Mouse (Mus musculus) adrenal gland, adult (tissue): ENCODE measurements around the gene Foxj1.

Experiments used
- DNase-seq, 2 experiments: peaks; one replicate each; pipeline ENCODE4 v3.0.0; 2022 to 2023; ENCODE audit warnings: low spot score in 1 of 2; ENCODE audit not compliant: inconsistent age in 2 of 2

The Foxj1 gene

DNA sequence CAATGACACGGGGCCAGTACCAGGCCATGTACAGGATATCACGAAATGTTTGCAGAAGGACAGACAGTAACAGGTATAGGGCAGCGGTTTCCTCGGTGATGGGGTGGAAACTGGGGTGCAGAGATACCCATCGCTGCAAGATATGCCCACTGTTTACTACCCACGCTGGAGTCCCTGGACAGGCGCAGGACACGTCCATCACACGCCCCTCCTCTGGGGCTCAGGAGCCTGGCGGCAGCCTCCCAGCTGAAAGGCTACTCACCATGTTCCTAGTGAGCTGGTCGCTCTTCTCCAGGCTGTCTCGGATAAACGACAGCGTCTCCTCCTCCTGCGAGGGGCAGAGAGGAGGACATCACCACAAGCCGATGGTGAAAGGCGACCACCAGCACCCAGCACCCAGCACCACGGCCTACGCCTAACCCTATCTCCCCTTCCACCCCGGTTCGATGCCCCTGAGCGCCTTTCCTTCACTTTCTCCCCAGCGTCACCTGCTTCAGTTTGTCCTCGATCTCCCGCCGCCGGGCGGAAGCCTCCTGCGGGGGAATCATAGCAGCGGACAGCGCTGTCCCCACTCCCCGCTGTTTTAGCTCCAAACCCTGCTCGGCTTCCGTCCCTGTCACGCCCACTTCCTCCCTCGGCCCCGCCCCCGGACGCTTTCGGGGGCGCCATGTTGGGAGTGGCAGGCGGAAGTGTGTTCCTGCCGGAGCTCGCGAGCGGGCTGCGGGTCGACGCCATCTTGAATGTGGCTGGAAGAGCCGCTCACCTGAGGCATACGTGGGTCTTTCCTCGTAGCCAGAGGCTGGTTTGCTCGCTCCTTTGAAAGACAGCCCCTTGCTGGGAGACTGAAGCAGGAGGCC lies 28.8 kb downstream of the Foxj1 start:
- peak; percentile 94 to 98 for DNase-seq

DNA sequence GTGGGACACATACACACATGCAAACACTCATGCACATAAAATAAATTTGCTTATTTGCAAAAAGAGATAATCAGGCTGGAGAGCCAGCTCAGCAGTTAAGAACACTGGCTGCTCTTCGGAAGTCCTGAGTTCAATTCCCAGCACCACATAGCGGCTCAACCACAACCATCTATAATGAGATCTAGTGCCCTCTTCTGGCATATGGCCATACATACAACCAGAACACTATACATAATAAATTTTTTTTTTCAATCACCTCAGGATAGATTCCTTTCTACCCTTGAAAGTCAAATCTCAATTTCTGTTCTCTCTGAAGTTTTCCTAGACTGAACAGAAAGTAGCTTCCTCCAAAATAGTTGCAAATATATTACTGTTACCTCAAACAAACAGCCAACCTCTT lies 29.8 kb downstream of the Foxj1 start:
- DNase-seq: no peak

GRCm38 (mm10) chr11:116298621-116299020 lies 36.6 kb downstream of the Foxj1 start:
- no peak for DNase-seq

- DNase-seq: no peak
These were observed 37.0 kb downstream of the Foxj1 start for GRCm38 (mm10) chr11:116298221-116298620.

GRCm38 (mm10) chr11:116297017-116297416 lies 38.2 kb downstream of the Foxj1 start:
- DNase-seq: no peak

DNA sequence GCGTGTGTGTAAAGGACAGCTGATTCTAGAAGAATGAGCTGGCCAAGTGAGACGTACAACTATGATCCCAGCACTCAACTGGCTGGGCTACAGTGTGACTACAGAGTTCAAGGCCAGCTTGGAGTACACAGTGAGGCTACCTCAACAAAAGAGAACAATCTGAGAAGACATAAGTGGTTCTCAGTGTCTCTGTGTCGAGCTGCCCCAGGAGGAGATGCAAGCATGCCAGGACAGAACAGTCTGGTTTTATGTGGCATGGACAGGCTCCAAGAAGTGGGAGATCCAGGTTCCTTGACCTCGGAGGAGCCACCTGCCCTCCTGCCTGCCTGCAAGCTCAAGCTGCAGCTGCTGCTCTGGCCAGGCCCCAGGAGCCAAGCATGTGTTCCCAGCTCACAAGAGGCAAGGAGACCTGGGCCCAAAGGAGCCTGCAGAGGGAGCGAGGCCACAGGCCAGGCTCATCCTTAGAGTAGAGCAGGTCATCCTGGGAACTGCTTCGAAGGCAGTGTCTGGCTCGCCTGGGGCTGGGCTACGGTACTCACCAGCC lies 38.9 kb downstream of the Foxj1 start:
- peak in 1 of 2 experiments; percentile 62 for DNase-seq

- peak; percentile 35 to 76 for DNase-seq
These were observed 40.9 kb downstream of the Foxj1 start for GRCm38 (mm10) chr11:116294319-116294718.

DNA sequence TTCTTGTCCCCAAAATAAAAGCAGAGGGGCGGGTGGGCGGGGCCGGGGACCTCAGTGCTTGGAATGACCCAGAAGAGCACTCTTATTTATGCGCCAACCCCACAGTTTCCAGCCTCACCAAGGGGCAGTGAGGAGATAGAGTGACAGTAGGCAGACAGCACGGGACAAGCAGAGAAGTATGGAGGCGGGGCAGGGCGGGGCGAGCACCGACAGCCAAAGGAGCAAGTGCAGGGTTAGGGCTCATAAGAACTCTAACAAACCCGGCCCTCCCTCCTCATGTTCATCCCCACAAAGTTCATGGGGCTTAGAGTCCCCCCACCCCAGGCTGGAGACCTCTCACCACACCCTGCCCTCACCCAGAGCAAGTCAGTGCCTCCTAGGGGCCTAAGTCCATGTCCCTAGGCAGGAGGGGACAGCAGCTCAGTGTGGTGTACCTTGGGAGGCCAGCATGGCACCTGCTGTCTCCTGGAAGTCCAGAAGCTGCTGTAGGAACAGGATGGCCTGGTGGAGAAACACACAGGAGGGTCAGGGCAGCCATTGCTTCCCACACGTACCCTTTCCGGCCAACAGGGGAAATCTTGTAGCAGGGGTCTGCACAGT lies 41.6 kb downstream of the Foxj1 start:
- DNase-seq: no peak

GRCm38 (mm10) chr11:116292401-116292800 lies 42.8 kb downstream of the Foxj1 start:
- no peak for DNase-seq

DNA sequence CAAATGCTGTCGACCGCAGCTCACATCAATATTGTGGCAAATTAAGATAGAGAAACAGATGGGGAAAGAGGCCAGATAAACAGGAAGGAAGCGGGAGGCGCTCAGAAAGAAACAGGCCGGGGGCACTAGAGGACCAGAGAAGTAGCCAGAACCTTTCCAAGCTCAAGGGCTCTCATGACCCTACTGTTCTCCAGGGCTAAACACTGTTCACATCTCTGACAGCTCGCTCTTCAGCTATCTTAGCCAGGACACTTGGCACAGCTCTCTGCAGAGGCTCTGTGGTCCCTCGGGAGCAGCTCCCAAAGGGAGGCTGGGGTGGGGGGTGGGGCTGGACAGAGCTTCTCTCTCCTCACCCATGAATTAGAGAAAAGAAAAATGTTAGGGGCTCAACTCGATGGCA lies 44.6 kb downstream of the Foxj1 start:
- no peak for DNase-seq

DNA sequence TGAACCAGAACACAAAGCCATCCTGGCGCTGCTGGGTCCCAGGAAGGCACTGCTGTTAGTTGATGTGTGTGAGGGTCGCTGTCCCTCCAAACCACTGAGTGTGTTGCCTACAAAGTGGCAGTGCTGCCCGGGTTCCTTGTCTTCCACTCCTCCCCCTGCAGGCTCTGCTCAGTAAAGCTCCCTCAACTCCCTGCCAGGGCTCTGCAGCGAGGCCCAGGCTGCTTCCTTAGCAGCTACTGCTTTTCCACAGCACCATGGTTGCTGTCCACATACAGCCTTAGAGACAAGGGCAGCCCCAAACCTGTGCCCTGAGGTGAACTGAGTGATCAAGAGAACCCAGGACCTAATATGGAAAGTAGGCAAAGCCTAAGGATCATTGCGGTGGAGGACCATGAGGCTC lies 47.8 kb downstream of the Foxj1 start:
- no peak for DNase-seq

- DNase-seq: no peak
These were observed 49.4 kb downstream of the Foxj1 start for GRCm38 (mm10) chr11:116285770-116286191.

DNA sequence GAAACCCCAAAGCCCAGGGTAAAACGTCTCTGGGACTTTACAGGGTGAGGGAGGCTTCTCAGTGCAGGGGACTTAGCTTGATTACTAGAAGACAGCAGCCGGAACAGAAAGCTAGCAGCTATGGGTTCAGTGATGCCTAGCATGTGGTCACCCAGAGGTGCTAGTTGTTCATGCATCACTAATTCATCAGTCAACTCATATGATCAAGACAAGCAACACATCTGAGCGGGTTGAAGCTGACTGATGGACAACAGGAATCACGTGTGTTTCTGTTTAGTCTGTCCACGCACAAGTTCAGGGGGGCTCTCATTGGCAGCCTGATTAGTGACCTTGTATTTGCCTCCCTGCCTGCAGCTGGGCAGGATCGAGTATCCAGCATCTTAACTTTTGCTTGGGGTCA lies 51.2 kb downstream of the Foxj1 start:
- no peak for DNase-seq

GRCm38 (mm10) chr11:116282912-116283521 lies 52.2 kb downstream of the Foxj1 start:
- DNase-seq: no peak

GRCm38 (mm10) chr11:116282089-116282488 lies 53.1 kb downstream of the Foxj1 start:
- DNase-seq: no peak

- DNase-seq: no peak
These were observed 53.5 kb downstream of the Foxj1 start for GRCm38 (mm10) chr11:116281671-116282070.

- no peak for DNase-seq
These were observed 54.2 kb downstream of the Foxj1 start, which contains the start of gene Galr2 for GRCm38 (mm10) chr11:116280751-116281663. Gene Galr2, plus strand, starts transcription at chr11:116280939.
